Mouse (Mus musculus) cerebellum, adult 18-20 months (tissue): ENCODE measurements around the gene Gfy.
"Not testable (repeated sequence)": the region's sequence is repeated elsewhere in the genome, so short reads cannot be mapped to it uniquely, and the experiment has no call there.

Source experiments
- DNase-seq, 2 experiments: peaks; one replicate each; pipeline ENCODE4 v3.0.0; 2021

Gene Gfy

GRCm38 (mm10) chr7:45165701-45166100, 13.7 kb downstream of the Gfy start:
- peak in 1 of 2 experiments; percentile 50 for DNase-seq

- peak; percentile 69 for DNase-seq
Observed at GRCm38 (mm10) chr7:45164833-45165232, 14.5 kb downstream of the Gfy start.

- DNase-seq = peak; percentile 84 to 87
Observed at GRCm38 (mm10) chr7:45163735-45164490, 15.5 kb downstream of the Gfy start, which contains the start of gene Slc17a7. TSS of gene Slc17a7 (plus strand) at chr7:45163949.

GRCm38 (mm10) chr7:45162996-45163615, 16.3 kb downstream of the Gfy start:
- DNase-seq = peak in 1 of 2 experiments; percentile 39

GRCm38 (mm10) chr7:45162551-45162950, 16.8 kb downstream of the Gfy start:
- DNase-seq = peak in 1 of 2 experiments; percentile 61

GRCm38 (mm10) chr7:45161612-45162473, 17.5 kb downstream of the Gfy start:
- peak; percentile 97 to 99 for DNase-seq

- peak in 1 of 2 experiments; percentile 15 for DNase-seq
Observed at GRCm38 (mm10) chr7:45160866-45161265, 18.5 kb downstream of the Gfy start.

GRCm38 (mm10) chr7:45160316-45160800, 19.0 kb downstream of the Gfy start:
- DNase-seq = no peak

GRCm38 (mm10) chr7:45158991-45159390, 20.4 kb downstream of the Gfy start:
- peak in 1 of 2 experiments; percentile 18 for DNase-seq

GRCm38 (mm10) chr7:45157459-45157858, 21.9 kb downstream of the Gfy start:
- no peak for DNase-seq

- DNase-seq = no peak
Observed at GRCm38 (mm10) chr7:45156206-45156605, 23.2 kb downstream of the Gfy start.

GRCm38 (mm10) chr7:45155590-45155989, 23.8 kb downstream of the Gfy start:
- no peak for DNase-seq

- peak; percentile 66 to 70 for DNase-seq
Observed at GRCm38 (mm10) chr7:45154993-45155514, 24.3 kb downstream of the Gfy start.

- peak; percentile 97 to 99 for DNase-seq
Observed at GRCm38 (mm10) chr7:45154096-45154992, 25.0 kb downstream of the Gfy start, which contains the start of the genes Pih1d1 and Aldh16a1. TSS of gene Pih1d1 (plus strand) at chr7:45154303. TSS of gene Aldh16a1 (minus strand) at chr7:45154584.

- no peak for DNase-seq
Observed at GRCm38 (mm10) chr7:45153586-45153985, 25.8 kb downstream of the Gfy start.

GRCm38 (mm10) chr7:45153052-45153451, 26.3 kb downstream of the Gfy start:
- DNase-seq = not testable (repeated sequence)

- no peak for DNase-seq
Observed at GRCm38 (mm10) chr7:45151303-45151702, 28.1 kb downstream of the Gfy start.

- no peak for DNase-seq
Observed at GRCm38 (mm10) chr7:45150321-45150720, 29.0 kb downstream of the Gfy start.

- DNase-seq = no peak
Observed at GRCm38 (mm10) chr7:45149545-45149944, 29.8 kb downstream of the Gfy start.

GRCm38 (mm10) chr7:45148534-45149098, 30.8 kb downstream of the Gfy start:
- DNase-seq = no peak

GRCm38 (mm10) chr7:45147899-45148298, 31.5 kb downstream of the Gfy start:
- DNase-seq = no peak
